Mouse (Mus musculus): ENCODE results near the gene Ceacam18.
"Not testable (repeated sequence)": the region's sequence is repeated elsewhere in the genome, so short reads cannot be mapped to it uniquely, and the experiment has no call there.

Ceacam18 gene

DNA sequence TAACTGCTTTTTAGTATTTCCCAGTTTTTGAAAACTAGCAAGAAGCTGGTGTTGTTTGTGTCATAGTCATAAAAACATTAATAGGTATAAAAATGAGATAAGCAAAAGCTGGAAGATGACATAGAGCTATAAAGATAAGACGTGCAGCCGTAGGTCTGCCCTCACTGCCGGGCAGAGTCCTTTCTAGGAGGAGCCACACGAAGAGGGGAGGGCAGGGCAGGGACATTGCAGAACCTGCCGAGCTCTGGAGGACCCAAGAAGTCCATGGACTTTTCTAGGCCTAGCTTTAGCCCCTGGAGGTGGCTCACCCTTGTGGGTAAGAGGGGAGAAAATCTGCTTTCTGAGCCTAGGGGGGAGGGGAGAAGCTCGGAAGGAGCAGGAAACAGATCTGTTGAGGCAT is at the start of gene Ceacam18:
TSS of gene Ceacam18 (plus strand) at position 208 of the 400 bp plus-strand sequence.
- no peak for DNase-seq (ENCODE audit: low spot score)

DNA sequence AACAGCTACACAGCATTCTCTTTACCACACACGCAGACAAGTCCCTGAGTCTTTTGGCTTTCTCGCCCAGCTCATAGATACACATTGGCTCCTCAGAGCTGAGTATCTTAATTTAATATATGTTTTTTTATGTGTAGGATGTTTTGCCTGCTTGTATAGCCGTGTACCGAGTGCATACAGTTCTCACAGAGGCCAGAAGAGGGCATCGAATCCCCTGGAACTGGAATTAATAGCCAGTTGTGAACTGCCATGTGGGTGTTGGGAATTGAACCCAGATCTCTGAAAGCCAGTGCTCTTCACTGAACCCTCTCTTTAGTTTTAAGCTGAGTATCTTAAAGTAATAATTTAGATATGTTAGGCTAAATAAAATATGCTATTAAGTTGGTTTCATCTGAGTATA is 49.7 kb upstream of the Ceacam18 start:
- no peak for DNase-seq (ENCODE audit: low spot score)

DNA sequence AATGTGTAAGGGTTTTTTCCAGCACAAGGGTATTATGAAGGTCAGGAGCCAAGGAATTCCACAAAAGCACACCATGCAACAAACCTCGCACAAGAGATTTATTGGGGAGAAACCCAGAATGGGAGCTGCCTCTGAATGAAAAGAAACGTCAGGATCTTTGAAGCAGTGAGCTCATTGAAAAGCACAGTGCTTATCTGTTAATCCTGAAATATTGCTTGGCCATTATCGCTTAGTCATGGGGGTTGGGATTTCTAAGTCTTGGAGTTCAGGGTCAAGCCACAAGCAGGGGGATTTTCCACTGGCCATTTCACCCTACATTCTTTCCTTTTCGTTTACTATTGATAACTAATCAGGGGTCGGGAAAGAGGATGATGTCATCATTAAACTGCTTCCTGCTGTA is 32.6 kb upstream of the Ceacam18 start:
- DNase-seq (ENCODE audit: low spot score) = no peak

DNA sequence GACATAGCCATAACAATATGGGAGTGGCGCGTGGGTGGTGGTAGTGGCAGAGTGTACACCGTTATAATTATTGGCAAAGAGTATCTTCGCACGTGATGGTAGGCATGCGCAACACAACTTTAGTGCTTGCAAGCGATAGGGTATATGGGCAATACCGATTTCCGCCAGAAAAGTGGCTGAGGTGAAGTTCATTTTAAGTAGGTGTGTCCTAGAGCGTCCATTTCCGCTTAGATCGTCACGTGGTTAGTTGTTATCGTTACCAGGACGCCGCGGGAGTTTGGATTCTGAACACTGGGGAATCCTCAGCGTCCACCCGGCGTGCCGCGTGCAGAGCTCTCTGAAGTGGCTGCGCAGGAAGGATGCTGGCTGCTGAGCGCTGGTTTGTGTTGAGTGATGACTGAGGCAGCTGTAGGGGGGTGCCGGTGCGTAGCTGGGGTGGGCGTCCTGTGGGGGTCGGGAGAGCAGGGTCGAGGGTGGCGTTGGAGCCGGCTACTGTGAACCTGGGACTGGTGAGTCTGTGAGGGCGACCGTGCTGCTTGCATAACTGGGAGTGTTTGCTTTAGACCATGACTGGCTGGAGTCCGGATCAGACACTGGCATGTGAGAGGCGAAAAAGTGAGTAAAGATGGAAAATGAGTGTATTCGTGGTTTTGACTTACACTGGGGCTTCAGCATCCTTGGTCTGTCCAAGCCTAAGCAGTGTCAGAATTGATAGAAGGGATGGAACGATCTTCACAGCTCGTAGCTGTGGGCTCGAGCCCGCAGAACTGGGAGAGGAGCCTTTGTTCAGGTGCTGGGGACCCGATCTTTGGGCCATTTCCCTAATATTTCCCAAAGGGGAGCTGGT is 27.4 kb upstream of the Ceacam18 start, which contains the start of gene Zfp819:
TSS of gene Zfp819 (plus strand) at position 274 of the 847 bp plus-strand sequence.
- peak; percentile 72 for DNase-seq (ENCODE audit: low spot score)

DNA sequence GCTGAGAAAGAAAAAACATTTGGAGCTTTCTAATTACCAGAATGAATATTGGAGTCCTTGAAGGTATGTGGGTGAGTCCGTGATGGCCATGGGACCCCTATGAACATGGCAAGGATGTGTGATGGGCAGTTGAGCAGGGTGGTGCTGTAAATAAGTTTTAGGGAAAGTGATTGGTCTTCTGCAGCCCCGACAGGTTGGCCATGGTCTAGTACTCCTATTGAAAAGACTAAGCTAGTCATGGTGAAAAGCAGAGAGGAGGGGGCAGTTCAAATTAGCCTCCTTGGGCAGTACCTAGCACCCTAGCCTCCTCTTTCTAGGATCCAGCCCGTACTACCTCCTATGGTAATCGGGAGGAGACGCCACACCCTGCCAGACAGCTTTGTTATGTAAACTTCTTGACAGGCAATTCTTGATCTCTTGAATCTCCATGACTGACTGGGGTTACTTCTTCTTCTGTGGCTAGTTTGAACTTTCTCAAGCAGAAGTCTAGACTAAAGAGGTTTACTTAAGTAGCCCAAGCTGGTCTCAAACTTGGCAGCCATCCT is 26.7 kb upstream of the Ceacam18 start:
- DNase-seq (ENCODE audit: low spot score) = no peak

DNA sequence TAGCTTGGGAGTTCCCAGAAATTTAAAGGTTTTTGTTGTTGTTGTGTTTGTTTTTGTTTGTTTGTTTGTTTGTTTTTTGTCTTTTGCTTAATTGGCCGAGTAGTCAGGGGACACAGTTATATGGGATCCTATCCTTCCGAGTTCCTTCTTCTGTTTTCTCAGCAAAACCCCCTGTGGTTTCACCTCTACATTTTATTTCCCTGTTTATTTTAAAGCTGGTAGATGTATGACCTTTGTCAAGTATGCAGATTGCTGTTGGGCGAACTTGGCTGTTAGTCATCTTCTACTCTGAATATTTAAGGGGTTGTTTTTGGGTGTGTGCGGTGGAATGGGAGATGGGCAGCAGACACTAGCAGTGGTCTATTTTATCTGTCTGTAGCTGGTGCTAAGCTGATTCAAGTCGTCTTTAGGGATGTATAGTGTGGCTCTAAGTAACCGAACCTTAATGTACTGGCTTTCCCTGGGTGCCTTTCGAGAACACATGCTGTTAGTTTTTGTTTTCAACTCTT is 26.1 kb upstream of the Ceacam18 start:
- DNase-seq (ENCODE audit: low spot score) = no peak

DNA sequence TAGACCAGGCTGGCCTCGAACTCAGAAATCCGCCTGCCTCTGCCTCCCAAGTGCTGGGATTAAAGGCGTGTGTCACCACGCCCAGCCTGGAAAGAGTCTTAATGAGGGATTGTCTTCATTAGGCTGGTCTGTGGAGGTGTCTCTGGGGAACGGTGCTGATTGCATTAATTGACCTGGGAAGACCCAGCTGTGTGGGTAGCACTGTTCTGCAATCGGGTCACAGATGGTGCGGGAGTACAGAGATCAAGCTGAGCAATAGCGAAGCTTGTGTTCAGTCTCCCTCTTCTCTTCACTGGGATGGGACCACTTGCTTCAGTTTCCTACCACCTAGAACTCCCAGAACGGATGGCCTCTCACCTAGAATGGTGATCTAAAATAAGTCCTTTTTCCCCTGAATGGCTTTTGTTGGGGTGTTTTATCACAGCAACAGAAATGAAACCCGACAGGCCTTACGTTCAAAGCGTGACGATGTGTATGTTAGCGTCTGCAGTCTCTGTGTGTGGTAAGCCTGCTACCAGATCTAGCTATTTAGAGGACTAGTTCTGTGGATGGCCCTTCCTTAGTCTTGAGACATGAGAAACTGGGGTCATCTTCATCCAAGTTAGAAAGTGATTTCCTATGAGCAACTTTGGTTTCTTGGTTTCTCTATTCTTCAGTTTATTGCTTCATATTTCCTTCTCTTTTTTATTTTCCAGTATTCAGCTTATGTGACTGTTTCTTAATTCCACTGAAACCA is 20.5 kb upstream of the Ceacam18 start:
- DNase-seq (ENCODE audit: low spot score) = no peak

DNA sequence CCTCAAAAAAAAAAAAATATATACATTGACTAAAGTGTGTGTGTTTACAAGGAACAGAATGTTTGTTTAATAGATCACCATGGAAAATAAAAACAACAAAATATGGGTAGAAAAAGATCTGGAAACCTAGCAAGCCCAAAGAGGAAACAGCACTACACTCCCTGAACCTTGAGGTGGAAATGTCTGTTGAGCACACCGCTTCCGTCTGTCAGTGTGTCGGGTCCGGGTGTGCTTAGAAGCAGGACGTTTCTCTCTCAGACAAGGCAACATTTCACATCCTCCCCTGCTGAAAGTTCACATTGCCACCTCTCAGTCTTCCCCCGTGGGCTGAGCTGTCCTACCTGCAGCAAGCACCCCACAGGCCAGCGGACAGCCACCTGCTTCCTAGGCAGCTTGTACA is 11.6 kb upstream of the Ceacam18 start:
- no peak for DNase-seq (ENCODE audit: low spot score)

DNA sequence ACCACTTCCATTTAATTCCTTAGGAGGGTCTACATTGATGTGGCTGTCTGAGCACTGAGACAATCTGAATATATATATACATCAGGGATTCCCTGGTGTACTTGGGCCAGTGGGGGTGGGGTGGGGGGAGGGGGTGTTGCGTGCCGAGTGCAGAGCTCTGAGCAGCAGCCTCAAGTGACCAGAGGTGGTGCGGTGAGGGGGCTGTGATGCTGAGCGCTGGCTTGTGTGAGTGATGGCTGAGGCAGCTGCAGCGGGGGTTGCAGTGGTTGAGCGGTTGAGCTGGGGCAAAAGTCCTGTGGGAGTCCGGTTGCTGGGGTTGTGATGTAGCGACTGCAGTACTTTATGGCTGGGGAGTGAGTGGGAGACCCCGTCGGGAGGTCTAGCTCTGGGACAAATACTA is 10.7 kb upstream of the Ceacam18 start:
- no peak for DNase-seq (ENCODE audit: low spot score)

DNA sequence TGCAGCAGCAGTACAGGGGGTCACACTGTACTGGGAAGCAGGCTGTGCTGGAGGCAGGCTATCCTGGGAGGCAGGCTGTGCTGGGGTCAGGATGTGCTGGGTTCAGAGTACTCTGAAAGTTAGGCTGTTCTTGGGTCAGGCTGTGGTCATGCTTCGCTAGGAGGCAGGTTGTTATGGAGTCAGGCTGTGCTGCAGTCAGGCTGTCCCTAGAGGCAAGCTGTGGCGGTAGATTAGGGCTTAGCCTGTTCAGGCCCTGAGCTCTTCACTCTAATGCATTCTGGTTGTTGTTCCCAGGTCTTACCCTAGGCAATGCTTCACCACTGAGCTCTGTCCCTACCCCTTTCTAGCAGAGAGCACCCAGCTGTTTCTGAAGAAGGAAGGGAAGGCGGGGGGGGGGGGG is 9.4 kb upstream of the Ceacam18 start:
- DNase-seq (ENCODE audit: low spot score) = no peak

DNA sequence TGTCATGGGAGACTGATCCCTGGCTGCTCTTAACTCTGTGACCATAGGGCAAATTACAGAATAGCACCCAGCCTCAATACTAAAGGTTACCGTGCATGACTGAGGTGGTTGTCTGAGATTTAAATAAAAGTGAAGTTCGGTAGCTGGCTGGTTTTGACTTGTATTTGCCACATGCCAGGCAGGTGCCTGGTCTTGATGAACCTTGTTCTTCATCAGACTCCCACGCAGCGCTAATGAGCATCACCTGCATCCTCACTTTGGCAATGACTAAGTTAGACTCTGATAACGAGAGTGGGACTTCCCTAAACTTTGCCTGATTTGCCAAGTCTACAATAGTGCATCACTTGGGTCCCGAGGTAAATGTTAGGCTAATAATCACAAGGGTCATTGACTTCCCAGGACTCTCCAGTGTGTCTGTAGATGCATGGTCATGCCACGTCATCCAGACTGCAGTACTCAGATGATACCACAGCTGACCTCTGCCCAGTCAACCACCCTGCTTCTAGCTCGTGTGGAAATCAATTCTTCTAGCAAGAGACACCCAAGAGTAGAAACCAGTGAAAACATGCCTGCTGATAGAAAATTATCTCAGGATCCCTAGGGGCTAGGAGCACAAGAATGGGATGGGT is 8.6 kb upstream of the Ceacam18 start:
- DNase-seq (ENCODE audit: low spot score) = no peak

DNA sequence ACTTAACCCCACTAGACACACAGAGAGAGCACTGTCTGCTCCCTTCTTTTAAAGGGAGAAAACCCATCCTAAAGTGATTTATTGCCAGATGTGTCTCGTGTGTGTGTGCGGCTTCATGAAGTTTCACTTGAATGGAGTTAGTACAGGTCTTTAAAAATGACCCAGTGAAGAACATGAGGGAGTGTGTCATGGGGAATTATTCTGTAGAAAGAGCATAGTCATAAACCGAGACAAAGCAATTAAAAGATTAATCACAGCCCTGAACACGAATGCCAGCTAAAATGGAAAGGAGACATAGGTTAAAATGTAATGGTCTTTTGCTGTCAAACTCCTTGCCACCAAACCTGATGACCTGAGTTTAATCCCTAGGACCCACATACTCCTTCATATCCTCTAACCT is 567 bp upstream of the Ceacam18 start:
- no peak for DNase-seq (ENCODE audit: low spot score)

DNA sequence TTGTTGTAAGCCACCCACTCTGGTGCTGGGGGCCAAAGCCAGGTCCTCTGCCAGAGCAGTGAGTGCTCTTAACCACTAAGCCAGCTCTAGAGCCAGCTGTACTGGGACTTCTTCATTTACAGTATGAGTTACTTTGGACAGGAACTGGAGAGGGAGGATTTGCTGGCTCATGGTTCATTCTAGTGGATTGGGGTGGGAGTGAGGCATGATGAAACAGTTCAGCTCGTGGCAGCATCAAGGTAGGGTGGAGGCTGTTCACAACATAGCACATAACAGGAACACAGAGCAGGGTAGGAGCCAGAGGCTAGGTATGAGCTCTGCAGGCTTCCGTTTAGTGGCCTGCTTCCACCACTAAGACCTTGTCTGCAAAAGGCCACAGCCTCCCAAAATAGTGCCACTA is 1.7 kb downstream of the Ceacam18 start:
- DNase-seq (ENCODE audit: low spot score) = no peak

DNA sequence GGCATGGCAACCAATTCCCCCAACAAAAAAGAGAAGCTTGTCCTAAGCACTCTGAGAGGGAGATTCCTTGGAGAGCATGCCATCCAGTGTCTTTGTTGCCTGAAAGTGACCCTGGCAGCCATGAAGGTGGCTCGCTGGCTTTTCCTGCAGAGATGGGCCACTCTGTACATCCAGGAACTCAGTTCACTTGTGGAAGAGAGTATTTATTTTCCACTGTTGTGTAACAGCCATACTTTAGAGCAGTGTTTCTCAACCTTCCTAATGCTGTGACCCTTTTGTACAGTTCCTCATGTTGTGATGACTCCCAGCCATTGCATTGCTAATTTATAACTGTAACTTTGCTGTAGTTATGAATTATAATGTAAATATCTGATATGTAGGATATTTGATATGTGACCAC is 2.6 kb downstream of the Ceacam18 start:
- no peak for DNase-seq (ENCODE audit: low spot score)

DNA sequence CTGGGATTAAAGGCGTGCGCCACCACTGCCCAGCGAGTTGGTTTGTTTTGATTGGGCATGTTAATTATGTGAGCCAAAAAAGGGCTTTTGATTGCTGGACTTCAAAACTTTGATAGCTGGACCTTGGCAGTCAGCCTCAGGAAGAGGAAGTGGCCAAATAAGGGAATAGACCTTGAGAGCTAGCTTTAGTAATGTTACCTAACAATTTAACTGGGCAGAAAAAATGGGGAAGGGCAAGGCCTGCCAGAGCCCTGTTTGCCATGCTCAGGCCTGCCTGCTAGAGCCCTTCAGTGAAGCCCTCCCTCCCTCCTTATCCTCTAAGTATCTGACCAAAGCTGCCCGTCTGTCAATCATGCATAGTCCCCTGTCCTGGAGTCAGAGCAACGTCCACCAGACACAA is 8.1 kb downstream of the Ceacam18 start:
- no peak for DNase-seq (ENCODE audit: low spot score)

DNA sequence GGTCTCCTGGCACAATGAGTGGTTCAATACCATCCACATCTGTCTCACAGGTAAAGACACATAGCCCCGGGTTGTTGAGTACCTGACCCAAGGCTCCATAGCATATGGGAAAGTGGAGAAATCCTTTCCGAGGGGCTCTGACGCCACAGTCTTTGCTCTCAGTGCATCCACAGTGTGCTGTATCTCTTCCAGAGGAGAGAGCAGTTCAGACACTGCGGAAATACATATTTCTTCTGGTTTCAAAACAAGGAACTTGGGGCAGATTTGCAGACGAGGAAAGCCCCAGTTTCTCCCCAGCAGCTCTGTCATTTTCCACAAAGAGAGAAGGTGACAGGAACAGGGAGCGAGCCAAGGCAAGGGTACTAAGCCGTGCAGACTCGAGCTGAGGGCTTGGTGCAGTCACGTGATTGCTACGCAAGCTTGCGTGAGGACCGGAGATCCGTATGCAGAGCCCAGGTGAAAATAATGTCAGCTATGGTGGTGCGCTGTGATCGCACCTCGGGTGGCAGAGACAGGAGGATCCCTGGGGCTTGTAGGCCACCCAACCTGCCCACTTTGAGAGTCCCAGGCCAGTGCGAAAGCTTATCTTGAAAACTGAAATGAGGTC is 8.6 kb downstream of the Ceacam18 start:
- no peak for DNase-seq (ENCODE audit: low spot score)

DNA sequence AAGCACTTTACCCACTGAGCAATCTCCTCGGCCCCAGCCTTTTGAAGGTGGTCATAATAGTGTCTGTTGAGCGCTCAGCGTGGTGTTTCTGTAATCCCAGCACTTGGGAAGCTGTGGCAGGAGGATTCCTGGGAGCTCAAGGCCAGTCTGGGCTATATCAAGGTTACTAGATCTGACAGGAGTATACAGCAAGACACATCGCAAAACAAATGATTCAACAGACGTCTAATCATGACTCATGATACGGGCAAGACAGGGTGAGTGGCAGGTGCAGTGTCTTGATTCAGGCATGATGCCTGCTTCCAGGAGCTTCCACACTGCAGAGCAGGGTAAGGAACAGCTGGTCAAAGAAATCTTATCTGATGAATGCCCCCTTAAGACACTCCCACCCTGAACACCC is 18.2 kb downstream of the Ceacam18 start:
- no peak for DNase-seq (ENCODE audit: low spot score)

DNA sequence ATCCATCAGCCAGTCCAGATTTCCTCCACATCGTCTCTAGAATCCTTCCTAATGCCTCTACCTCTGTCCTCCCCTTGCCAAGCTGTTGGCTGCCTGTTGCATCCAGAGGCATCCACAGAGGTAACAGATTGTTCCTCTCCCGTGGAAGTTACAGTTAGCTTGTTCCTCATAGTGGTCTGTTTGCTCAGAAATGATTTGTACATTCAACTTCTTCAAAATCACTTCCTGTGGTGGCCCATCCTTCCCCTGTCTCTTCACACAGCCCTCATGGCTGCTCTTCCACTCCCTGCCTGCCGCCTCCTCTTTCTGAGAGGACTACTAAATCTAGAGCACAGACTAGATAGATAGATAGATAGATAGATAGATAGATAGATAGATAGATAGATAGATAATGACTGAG is 20.0 kb downstream of the Ceacam18 start:
- no peak for DNase-seq (ENCODE audit: low spot score)

DNA sequence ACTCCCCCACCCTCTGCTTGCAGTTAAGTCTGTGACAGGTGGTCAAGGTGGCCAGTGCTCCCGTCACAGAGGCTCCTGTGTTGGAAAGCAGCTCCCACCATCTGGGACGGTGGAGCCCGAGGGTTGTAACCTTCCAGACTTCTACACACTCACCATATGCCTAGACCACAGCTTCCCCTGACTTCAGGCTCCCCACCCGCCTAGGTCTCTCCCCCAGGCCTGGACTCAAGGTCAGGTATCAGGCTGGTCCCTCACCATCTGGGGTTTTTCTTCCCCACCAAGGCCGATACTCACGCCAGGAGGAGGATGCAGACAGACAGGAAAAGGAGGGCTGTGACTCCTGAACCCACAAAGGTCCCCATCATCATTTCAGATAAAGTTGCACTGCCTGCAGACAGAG is 21.7 kb downstream of the Ceacam18 start:
- no peak for DNase-seq (ENCODE audit: low spot score)

DNA sequence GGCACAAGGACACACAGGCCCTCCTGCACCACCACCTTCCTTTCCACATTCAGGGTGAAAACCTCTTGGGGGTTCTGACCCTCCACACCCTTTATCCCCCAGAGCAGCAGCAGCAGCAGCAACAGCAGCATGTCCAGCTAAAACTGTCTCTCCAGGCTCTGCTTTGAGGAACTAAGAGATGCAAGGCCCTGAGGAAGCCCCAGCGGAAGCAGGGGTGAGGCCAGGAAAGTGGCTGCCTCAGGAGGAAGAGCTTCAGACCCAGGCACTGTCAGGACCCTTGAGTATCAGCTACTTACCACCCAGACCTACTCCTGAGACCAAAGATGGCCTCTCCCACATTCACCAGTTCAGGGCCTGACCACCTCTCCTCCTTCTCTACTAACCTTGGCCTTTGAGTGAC is 25.5 kb downstream of the Ceacam18 start, which contains the start of gene Siglece:
TSS of gene Siglece (minus strand) at position 160 of the 400 bp plus-strand sequence.
- DNase-seq (ENCODE audit: low spot score) = no peak

DNA sequence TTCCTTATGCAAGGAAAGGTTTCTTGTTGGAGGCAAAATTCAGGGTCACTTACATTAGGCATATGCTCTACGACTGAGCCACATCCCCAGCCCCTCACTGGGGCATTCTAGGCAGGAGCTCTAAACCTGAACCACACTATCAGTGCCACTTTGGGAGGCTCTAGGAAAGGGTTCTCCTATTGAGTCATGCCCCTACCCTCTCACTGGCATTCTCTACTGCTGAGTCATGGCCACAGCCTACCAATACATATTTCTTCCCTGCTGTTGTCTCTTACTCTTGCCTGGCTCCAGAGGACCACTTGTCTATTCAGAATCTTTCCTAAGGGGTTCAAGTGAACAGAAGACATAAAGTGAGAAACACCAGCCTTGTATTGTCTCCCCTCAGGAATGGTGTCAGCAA is 28.3 kb downstream of the Ceacam18 start:
- no peak for DNase-seq (ENCODE audit: low spot score)

DNA sequence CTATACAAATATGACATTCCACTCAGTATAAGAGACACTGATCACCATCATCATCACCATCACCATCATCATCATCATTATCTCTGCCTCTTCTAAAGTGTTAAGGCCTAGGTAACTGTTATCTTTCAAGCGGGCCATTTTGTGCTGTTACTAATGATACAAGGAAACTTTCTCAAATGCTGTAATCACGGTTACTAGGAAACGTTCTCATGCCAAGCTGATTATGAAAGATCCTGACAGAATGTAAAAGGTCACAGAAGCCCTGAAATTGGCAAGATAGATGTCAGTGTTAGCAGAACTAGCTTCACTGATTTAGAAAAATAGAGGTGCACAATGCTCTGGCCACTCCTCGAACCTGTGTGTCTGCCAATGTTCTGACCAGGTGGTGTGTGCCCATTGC is 32.7 kb downstream of the Ceacam18 start:
- not testable (repeated sequence) for DNase-seq (ENCODE audit: low spot score)

Data from testis, postnatal 14 days (tissue).